Mouse (Mus musculus): Measurements from ENCODE around the gene Npas1. TPM values are rescaled to one million over a fixed set of nuclear protein-coding genes. Genes with fewer than 3 reads are reported as not detected.

Gene Npas1
- total and polyA plus RNA-seq, 2 experiments from 2014 or later: 9.4 to 9.5 TPM

- TF ChIP-seq CTCF (IDR thresholded peaks at IDR 0.05): no peak
- Histone ChIP-seq H3K27me3 (ENCODE audit: insufficient read depth, low read length) (no peaks in the 10 kb centered on the region), H3K36me3 (ENCODE audit: insufficient read depth, low read length) (peaks cover 12% of the 10 kb centered on the region), H3K9me3 (ENCODE audit: low read length) (no peaks in the 10 kb centered on the region), H3K4me3 (ENCODE audit: low read depth, low read length) (no peak overlapping the region), H3K9ac (replicated peaks; ENCODE audit: low read length, poor library complexity, severe bottlenecking) (0 out of 2 replicates have a peak overlapping the region, but pooled peaks have one; percentile 1), H3K4me2 (ENCODE audit: low read depth, low read length, poor library complexity, severe bottlenecking) (no peak overlapping the region), H3K27ac (ENCODE audit: low read depth, low read length) (peak overlapping the region; percentile 38; the same call in 1 of the 2 replicates), H3K4me1 (ENCODE audit: insufficient read depth, low read length) (no peaks in the 10 kb centered on the region; the same call in 1 of the 2 replicates)
- DNase-seq (ENCODE audit: low spot score) (no peak), ATAC-seq (ENCODE audit: low FRiP score) (no peak)
- WGBS: 19% methylated on average over 2 of the region's 2 CpGs
These were observed 64.6 kb downstream of the Npas1 start for GRCm38 (mm10) chr7:16412930-16413329.

GRCm38 (mm10) chr7:16412220-16412896, 65.2 kb downstream of the Npas1 start:
- Histone ChIP-seq H3K36me3 (ENCODE audit: insufficient read depth, low read length) (peaks cover 10% of the 10 kb centered on the region), H3K4me3 (ENCODE audit: low read depth, low read length) (no peak overlapping the region), H3K9ac (replicated peaks; ENCODE audit: low read length, poor library complexity, severe bottlenecking) (no peak overlapping the region), H3K27ac (ENCODE audit: low read depth, low read length) (peak overlapping the region; percentile 38; the same call in 1 of the 2 replicates), H3K27me3 (ENCODE audit: insufficient read depth, low read length) (no peaks in the 10 kb centered on the region), H3K4me1 (ENCODE audit: insufficient read depth, low read length) (no peaks in the 10 kb centered on the region; the same call in 1 of the 2 replicates), H3K9me3 (ENCODE audit: low read length) (no peaks in the 10 kb centered on the region), H3K4me2 (ENCODE audit: low read depth, low read length, poor library complexity, severe bottlenecking) (no peak overlapping the region)
- 85% methylated on average over 8 of the region's 8 CpGs for WGBS
- ATAC-seq (ENCODE audit: low FRiP score): no peak
- no peak for DNase-seq (ENCODE audit: low spot score)
- TF ChIP-seq CTCF (IDR thresholded peaks at IDR 0.05): no peak

GRCm38 (mm10) chr7:16411100-16411499, 66.4 kb downstream of the Npas1 start:
- WGBS: 90% methylated on average over 5 of the region's 5 CpGs
- TF ChIP-seq CTCF (IDR thresholded peaks at IDR 0.05): no peak
- DNase-seq (ENCODE audit: low spot score) (no peak), ATAC-seq (ENCODE audit: low FRiP score) (no peak)
- no peaks in the 10 kb centered on the region for H3K36me3 ChIP-seq (ENCODE audit: insufficient read depth, low read length)
- no peaks in the 10 kb centered on the region for H3K27me3 ChIP-seq (ENCODE audit: insufficient read depth, low read length)
- no peaks in the 10 kb centered on the region for H3K9me3 ChIP-seq (ENCODE audit: low read length)
- no peak overlapping the region for H3K4me2 ChIP-seq (ENCODE audit: low read depth, low read length, poor library complexity, severe bottlenecking)
- no peak overlapping the region for H3K27ac ChIP-seq (ENCODE audit: low read depth, low read length)
- peaks cover 2% of the 10 kb centered on the region for H3K4me1 ChIP-seq (ENCODE audit: insufficient read depth, low read length)
- H3K4me3 ChIP-seq (ENCODE audit: low read depth, low read length): no peak overlapping the region
- no peak overlapping the region for H3K9ac ChIP-seq (replicated peaks; ENCODE audit: low read length, poor library complexity, severe bottlenecking)

- ATAC-seq (ENCODE audit: low FRiP score): no peak
- H3K4me2 ChIP-seq (ENCODE audit: low read depth, low read length, poor library complexity, severe bottlenecking): no peak overlapping the region
- WGBS: 95% methylated on average over 3 of the region's 3 CpGs
- no peak overlapping the region for H3K4me3 ChIP-seq (ENCODE audit: low read depth, low read length)
- no peak for DNase-seq (ENCODE audit: low spot score)
- TF ChIP-seq CTCF (IDR thresholded peaks at IDR 0.05): no peak
- H3K27ac ChIP-seq (ENCODE audit: low read depth, low read length): no peak overlapping the region
- H3K9ac ChIP-seq (replicated peaks; ENCODE audit: low read length, poor library complexity, severe bottlenecking): no peak overlapping the region
- H3K27me3 ChIP-seq (ENCODE audit: insufficient read depth, low read length): no peaks in the 10 kb centered on the region
- peaks cover 9% of the 10 kb centered on the region; the same call in 1 of the 2 replicates for H3K4me1 ChIP-seq (ENCODE audit: insufficient read depth, low read length)
- no peaks in the 10 kb centered on the region for H3K36me3 ChIP-seq (ENCODE audit: insufficient read depth, low read length)
- no peaks in the 10 kb centered on the region for H3K9me3 ChIP-seq (ENCODE audit: low read length)
These were observed 70.5 kb downstream of the Npas1 start for GRCm38 (mm10) chr7:16406978-16407377.

Other genes starting within 250 kb of the Npas1 start
- gene C5ar2, start 233.6 kb downstream of the Npas1 start, total RNA-seq (2014; rRNA removed): 0.05 and 0.09 TPM in 2 replicates
- gene C5ar2, start 233.6 kb downstream of the Npas1 start, polyA plus RNA-seq (2015; fragmentation: Nextera tagmentation; extraction: Ambion mirVana): 0.14 and 0.20 TPM in 2 replicates
- 0.85 and 1.4 TPM in 2 replicates for gene C5ar1, start 218.2 kb downstream of the Npas1 start, total RNA-seq (2014; rRNA removed)
- gene C5ar1, start 218.2 kb downstream of the Npas1 start, polyA plus RNA-seq (2015; fragmentation: Nextera tagmentation; extraction: Ambion mirVana): 1.4 TPM in 2 replicates
- 58.2 and 60.5 TPM in 2 replicates for gene Inafm1, start 204.1 kb downstream of the Npas1 start, total RNA-seq (2014; rRNA removed)
- gene Inafm1, start 204.1 kb downstream of the Npas1 start, polyA plus RNA-seq (2015; fragmentation: Nextera tagmentation; extraction: Ambion mirVana): 84.2 and 84.5 TPM in 2 replicates
- 31.5 and 35.0 TPM in 2 replicates for gene Ccdc9, start 190.9 kb downstream of the Npas1 start, total RNA-seq (2014; rRNA removed)
- 12.7 and 13.6 TPM in 2 replicates for gene Ccdc9, start 190.9 kb downstream of the Npas1 start, polyA plus RNA-seq (2015; fragmentation: Nextera tagmentation; extraction: Ambion mirVana)
- 45.1 and 50.6 TPM in 2 replicates for gene Bbc3, start 169.3 kb downstream of the Npas1 start, total RNA-seq (2014; rRNA removed)
- gene Bbc3, start 169.3 kb downstream of the Npas1 start, polyA plus RNA-seq (2015; fragmentation: Nextera tagmentation; extraction: Ambion mirVana): 38.9 and 39.0 TPM in 2 replicates
- 84.6 and 98.2 TPM in 2 replicates for gene Sae1, start 89.9 kb downstream of the Npas1 start, total RNA-seq (2014; rRNA removed)
- gene Sae1, start 89.9 kb downstream of the Npas1 start, polyA plus RNA-seq (2015; fragmentation: Nextera tagmentation; extraction: Ambion mirVana): 195 and 199 TPM in 2 replicates
- gene Zc3h4, start 76.8 kb downstream of the Npas1 start, total RNA-seq (2014; rRNA removed): 38.4 and 41.1 TPM in 2 replicates
- gene Zc3h4, start 76.8 kb downstream of the Npas1 start, polyA plus RNA-seq (2015; fragmentation: Nextera tagmentation; extraction: Ambion mirVana): 9.2 and 9.7 TPM in 2 replicates
- gene Tmem160, start 24.9 kb downstream of the Npas1 start, total RNA-seq (2014; rRNA removed): 43.1 and 55.6 TPM in 2 replicates
- gene Tmem160, start 24.9 kb downstream of the Npas1 start, polyA plus RNA-seq (2015; fragmentation: Nextera tagmentation; extraction: Ambion mirVana): 105 and 108 TPM in 2 replicates
- gene Arhgap35, start 137.3 kb upstream of the Npas1 start, total RNA-seq (2014; rRNA removed): 157 and 177 TPM in 2 replicates
- 25.3 and 26.9 TPM in 2 replicates for gene Arhgap35, start 137.3 kb upstream of the Npas1 start, polyA plus RNA-seq (2015; fragmentation: Nextera tagmentation; extraction: Ambion mirVana)
- not detected in 2 replicates for gene Ceacam15, start 198.0 kb upstream of the Npas1 start, total RNA-seq (2014; rRNA removed)
- gene Ceacam15, start 198.0 kb upstream of the Npas1 start, polyA plus RNA-seq (2015; fragmentation: Nextera tagmentation; extraction: Ambion mirVana): not detected in 2 replicates
- not detected in 2 replicates for gene Ceacam9, start 244.2 kb upstream of the Npas1 start, total RNA-seq (2014; rRNA removed)
- gene Ceacam9, start 244.2 kb upstream of the Npas1 start, polyA plus RNA-seq (2015; fragmentation: Nextera tagmentation; extraction: Ambion mirVana): 0.21 and 0.39 TPM in 2 replicates

Data from midbrain, postnatal 0 days (tissue).